Mouse (Mus musculus): ENCODE results near the gene Hsf2bp. TPM values are rescaled to one million over a fixed set of nuclear protein-coding genes. Genes with fewer than 3 reads are reported as not detected.

Hsf2bp gene
- polyA plus RNA-seq, 1 experiment from 2014 or later: 0.32 TPM

- 71% methylated on average over 3 of the region's 3 CpGs for WGBS
- Histone ChIP-seq H3K9ac (replicated peaks; ENCODE audit: low read length) (no peak overlapping the region), H3K4me1 (ENCODE audit: control insufficient read depth, insufficient read depth, low read length) (no peaks in the 10 kb centered on the region), H3K27me3 (ENCODE audit: control insufficient read depth, insufficient read depth, low read length) (no peaks in the 10 kb centered on the region), H3K4me2 (ENCODE audit: low read depth, low read length) (no peak overlapping the region), H3K9me3 (replicated peaks; ENCODE audit: control insufficient read depth, low read length) (no peaks in the 10 kb centered on the region), H3K27ac (replicated peaks; ENCODE audit: low read depth, low read length) (no peak overlapping the region), H3K4me3 (ENCODE audit: low read depth, low read length) (no peak overlapping the region), H3K36me3 (replicated peaks; ENCODE audit: control insufficient read depth, insufficient read depth, low read depth, low read length) (no peaks in the 10 kb centered on the region)
- DNase-seq (ENCODE audit: low spot score) (no peak), ATAC-seq (replicated peaks; ENCODE audit: insufficient number of reproducible peaks, low FRiP score, low TSS enrichment, low read depth) (no peak)
These were observed 139.4 kb downstream of the Hsf2bp start for GRCm38 (mm10) chr17:31896751-31897150.

GRCm38 (mm10) chr17:31896311-31896710, 139.8 kb downstream of the Hsf2bp start:
- H3K4me2 ChIP-seq (ENCODE audit: low read depth, low read length): no peak overlapping the region
- H3K9me3 ChIP-seq (replicated peaks; ENCODE audit: control insufficient read depth, low read length): no peaks in the 10 kb centered on the region
- DNase-seq (ENCODE audit: low spot score) (no peak), ATAC-seq (replicated peaks; ENCODE audit: insufficient number of reproducible peaks, low FRiP score, low TSS enrichment, low read depth) (no peak)
- no peaks in the 10 kb centered on the region for H3K27me3 ChIP-seq (ENCODE audit: control insufficient read depth, insufficient read depth, low read length)
- H3K36me3 ChIP-seq (replicated peaks; ENCODE audit: control insufficient read depth, insufficient read depth, low read depth, low read length): no peaks in the 10 kb centered on the region
- H3K4me1 ChIP-seq (ENCODE audit: control insufficient read depth, insufficient read depth, low read length): no peaks in the 10 kb centered on the region
- 88% methylated on average over 7 of the region's 7 CpGs for WGBS
- no peak overlapping the region for H3K27ac ChIP-seq (replicated peaks; ENCODE audit: low read depth, low read length)
- no peak overlapping the region for H3K4me3 ChIP-seq (ENCODE audit: low read depth, low read length)
- H3K9ac ChIP-seq (replicated peaks; ENCODE audit: low read length): no peak overlapping the region

Other genes with a start within 250 kb of the Hsf2bp start
- gene Sik1, start 180.5 kb downstream of the Hsf2bp start, polyA plus RNA-seq (2014; fragmentation: Nextera tagmentation; extraction: Ambion mirVana): 10.5 and 14.0 TPM in 2 replicates
- 64.3 and 65.1 TPM in 2 replicates for gene Rrp1b, start 249 bp downstream of the Hsf2bp start, polyA plus RNA-seq (2014; fragmentation: Nextera tagmentation; extraction: Ambion mirVana)
- gene Notch3, start 130.5 kb upstream of the Hsf2bp start, polyA plus RNA-seq (2014; fragmentation: Nextera tagmentation; extraction: Ambion mirVana): 17.7 and 18.2 TPM in 2 replicates
- gene Ephx3, start 153.2 kb upstream of the Hsf2bp start, polyA plus RNA-seq (2014; fragmentation: Nextera tagmentation; extraction: Ambion mirVana): not detected in 2 replicates
- gene Brd4, start 248.4 kb upstream of the Hsf2bp start, polyA plus RNA-seq (2014; fragmentation: Nextera tagmentation; extraction: Ambion mirVana): 81.5 and 85.1 TPM in 2 replicates

Measured in embryonic facial prominence, embryonic 11.5 days (tissue).